Mouse (Mus musculus): ENCODE data around the gene Sycp2l.

Sycp2l gene

DNA sequence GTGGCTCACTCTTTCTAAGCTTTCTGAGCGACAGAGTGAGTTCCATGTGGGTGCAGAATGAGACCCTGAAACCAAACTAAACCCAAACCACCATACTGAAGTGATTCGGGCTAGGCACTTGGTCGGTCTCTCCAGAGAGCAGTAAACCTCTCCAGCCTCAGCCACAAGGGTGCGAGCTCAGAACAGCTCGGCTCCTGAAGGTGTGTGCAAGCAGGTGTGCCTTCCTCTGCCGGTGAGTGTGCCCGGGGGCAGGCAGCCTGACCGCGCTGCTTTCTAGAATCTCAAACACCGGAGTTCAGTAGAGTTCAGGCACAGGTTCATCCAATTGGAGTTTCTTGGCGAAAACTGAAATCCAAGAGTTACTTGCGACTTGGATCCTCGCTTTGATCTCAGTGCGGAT lies at the start of gene Sycp2l:
TSS of gene Sycp2l (plus strand) at position 368 of the 400 bp plus-strand sequence.
- DNase-seq, result no peak

DNA sequence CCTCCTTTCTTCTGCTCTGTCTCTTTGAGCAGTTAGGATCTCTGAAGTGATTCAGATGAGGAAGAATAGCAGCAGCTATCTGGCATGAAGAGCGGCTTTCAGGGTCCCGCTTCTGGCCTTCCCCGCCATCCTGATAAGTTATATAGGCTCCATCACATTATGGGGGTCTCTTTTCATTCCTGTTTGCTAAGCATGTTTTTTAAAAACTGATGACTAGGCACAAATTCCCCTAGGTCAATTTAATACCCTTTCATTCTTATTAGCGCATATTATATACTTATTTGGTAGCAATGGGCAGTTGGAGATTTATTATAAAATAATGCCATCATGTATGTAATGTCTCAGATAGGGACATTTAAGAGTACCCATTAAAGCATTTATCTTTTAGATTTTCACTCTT lies 46.5 kb upstream of the Sycp2l start:
- DNase-seq, result no peak

DNA sequence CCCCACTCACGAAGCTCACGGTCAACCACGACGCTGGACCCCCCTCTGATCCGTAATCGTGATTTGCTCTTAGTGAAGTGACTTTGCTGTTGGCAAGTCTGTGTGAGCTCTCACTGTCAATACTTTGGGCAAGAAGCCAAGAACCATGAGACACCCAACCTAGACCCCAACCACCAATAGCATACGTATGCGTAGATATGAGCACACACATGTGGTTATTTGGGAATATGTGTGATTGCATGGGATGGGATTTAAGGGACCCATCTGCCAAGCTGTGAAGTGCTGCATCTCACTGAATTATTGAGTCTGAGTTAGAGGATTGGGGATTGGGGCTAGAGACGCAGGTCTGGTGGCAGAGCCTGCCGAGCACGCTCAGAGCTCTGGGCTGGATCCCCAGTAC lies 42.5 kb upstream of the Sycp2l start:
- no peak for DNase-seq

GRCm38 (mm10) chr13:41073819-41074218 lies 40.3 kb upstream of the Sycp2l start:
- DNase-seq, result no peak

- no peak for DNase-seq
Observed at GRCm38 (mm10) chr13:41077921-41078320, 36.2 kb upstream of the Sycp2l start.

GRCm38 (mm10) chr13:41078690-41079420 lies 35.3 kb upstream of the Sycp2l start:
- DNase-seq, result no peak

DNA sequence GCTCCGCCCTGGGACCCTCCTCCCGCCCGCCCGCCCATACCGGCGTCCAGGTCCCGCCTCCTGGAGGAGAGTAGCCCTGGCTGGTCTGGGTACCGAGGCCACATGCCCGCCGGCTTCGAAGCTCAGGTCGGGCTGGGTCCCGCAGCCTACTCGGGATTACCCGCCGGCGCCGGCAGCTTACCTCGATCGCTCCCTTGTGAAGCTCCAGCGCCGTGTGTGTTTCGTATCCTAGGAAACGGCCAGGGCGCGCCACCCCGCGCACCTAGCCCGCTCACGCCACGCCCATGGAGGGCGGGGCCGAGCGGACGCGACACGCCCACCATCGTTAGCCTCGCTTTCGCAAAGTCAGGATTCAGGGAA lies 34.7 kb upstream of the Sycp2l start, which contains the start of gene Mak:
TSS of gene Mak (minus strand) at position 286 of the 360 bp plus-strand sequence.
- DNase-seq, result peak; percentile 58

- DNase-seq, result no peak
Observed at GRCm38 (mm10) chr13:41079859-41080258, 34.2 kb upstream of the Sycp2l start.

- DNase-seq, result no peak
Observed at GRCm38 (mm10) chr13:41080700-41081099, 33.4 kb upstream of the Sycp2l start.

GRCm38 (mm10) chr13:41084521-41084920 lies 29.6 kb upstream of the Sycp2l start:
- DNase-seq, result no peak

DNA sequence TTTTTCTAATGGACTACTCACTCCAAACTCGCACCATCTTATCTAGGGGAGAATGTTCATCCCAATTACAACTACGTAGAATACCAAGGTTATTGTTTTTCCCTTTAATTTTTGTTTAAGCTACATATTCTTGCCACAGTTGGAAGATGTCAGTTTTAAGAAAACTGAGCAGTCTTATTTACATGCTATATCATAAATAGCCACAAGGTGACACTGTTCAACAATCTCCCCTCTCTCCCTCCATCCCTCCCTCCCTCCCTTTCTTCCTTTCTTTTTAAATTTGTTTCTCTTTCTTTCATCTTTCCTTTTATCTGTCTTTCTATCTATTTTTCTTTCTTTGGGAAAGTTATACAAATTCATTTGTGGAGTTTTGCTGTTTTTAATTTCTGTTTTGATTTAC lies 29.0 kb upstream of the Sycp2l start:
- no peak for DNase-seq

- no peak for DNase-seq
Observed at GRCm38 (mm10) chr13:41088746-41089145, 25.4 kb upstream of the Sycp2l start.

- DNase-seq, result no peak
Observed at GRCm38 (mm10) chr13:41091271-41091670, 22.8 kb upstream of the Sycp2l start.

GRCm38 (mm10) chr13:41094160-41094559 lies 19.9 kb upstream of the Sycp2l start:
- DNase-seq, result no peak

- no peak for DNase-seq
Observed at GRCm38 (mm10) chr13:41097324-41098058, 16.6 kb upstream of the Sycp2l start.

- no peak for DNase-seq
Observed at GRCm38 (mm10) chr13:41098325-41098724, 15.8 kb upstream of the Sycp2l start.

DNA sequence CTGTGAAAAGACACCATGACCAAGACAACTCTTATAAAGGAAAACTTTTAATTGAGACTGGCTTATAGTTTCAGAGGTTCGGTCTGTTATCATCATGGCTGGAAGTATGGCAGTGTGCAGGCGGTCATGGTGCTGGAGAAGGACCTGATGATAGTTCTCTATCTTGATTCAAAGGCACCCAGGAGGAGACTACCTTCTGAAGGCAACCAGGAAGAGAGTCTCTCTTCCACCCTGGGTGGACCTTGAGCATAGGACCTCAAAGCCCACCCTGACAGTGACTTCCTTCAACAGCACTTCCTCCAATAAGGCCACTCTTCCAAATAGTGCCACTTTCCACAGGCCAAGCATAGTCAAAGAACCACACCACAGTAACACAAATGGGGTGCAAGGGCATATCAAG lies 14.1 kb upstream of the Sycp2l start:
- no peak for DNase-seq

DNA sequence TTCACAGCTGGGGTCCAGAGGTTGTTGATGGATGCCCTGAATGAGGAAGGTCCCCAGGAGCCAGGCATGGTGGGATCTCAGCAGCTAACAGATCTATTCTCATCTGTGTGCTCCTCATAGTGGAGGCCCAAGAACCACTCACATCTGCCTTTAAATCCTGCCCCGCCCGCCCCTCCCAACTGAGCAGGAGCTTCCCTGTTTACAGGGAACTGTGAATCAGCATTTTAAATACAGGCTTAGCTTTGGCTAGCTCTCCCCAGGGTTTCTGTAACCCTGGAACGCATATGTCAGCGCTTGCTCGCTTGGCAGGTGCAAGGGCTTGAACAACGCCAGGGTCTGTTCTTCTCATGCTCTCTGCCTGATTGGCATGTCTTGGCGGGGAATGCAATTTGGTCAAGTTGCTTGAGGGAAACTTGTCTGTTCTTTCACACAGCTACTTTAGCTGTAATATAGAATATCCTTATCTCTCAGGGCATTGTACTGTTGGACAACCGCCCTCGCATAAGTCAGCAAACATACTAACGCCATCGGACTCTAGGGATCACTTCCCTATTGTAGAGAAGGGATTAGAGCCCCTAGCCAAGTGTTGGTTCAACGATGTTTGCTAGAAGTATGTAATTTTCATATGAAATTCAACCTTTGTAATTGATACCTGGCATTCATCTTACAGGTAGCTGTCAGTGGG lies 10.1 kb upstream of the Sycp2l start:
- DNase-seq, result no peak

GRCm38 (mm10) chr13:41105541-41105940 lies 8.6 kb upstream of the Sycp2l start:
- DNase-seq, result no peak

DNA sequence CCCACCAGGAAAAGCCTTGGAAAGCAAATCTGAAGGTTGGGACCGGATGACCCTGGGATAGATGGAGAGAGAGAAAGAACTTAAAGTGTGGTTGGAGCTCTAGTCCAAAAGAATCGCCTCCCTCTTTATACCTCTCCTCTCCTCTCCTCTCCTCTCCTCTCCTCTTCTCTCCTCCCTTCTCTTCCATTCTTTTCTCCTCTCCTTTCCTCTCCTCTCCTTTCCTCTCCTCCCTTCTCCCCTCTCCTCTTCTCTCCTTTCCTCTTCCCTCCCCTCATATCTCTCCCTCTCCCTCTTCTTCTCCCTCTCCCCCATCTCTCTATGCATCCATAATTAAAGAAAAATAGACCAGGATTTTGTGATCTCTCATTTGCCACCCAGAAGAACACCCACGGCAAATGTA lies 3.2 kb upstream of the Sycp2l start, which contains the start of gene Gcm2:
TSS of gene Gcm2 (minus strand) at position 101 of the 400 bp plus-strand sequence.
- DNase-seq, result no peak

- no peak for DNase-seq
Observed at GRCm38 (mm10) chr13:41119152-41119945, 5.2 kb downstream of the Sycp2l start.

DNA sequence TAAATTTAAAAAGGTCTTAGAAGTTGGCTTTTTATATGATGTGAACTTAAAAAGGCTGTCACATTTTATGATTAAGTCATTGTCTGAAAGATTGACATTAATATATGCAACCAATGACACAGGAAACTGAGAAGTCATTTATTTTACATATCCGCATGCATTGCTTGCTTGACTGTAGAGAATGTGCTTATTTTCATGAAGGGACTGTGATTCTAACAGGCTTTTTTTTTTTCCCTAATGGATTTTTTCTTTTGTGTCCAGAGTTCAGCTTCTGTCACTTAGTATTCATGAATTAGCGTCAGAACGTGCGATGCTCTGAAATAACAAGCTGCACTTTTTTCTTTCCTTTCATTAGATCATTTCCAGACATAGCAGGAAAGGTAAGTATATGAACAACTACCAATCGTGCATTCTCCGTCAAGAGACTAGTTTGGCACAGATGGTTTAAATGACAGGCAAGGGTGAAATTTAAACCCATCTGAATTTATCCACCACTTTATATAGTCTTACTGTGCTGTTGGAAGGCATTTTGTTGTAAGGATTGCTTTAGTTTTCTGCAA lies 9.6 kb downstream of the Sycp2l start:
- no peak for DNase-seq

GRCm38 (mm10) chr13:41128326-41128725 lies 14.2 kb downstream of the Sycp2l start:
- DNase-seq, result no peak

Data from right cerebral cortex, postnatal 4 days (tissue).